Mouse (Mus musculus) hindbrain, postnatal 0 days (tissue): ENCODE measurements around the gene Hipk3. TPM values are rescaled to one million over a fixed set of nuclear protein-coding genes. Genes with fewer than 3 reads are reported as not detected.

Experiments
- ATAC-seq: fragments of 200-750 bp; cut with Nextera tagmentation; 2 replicates; pipeline ENCODE4 v1.8.0; 2017; ENCODE audit warnings: mild to moderate bottlenecking, moderate TSS enrichment, moderate library complexity
- DNase-seq: peaks from one replicate; pipeline ENCODE4 v3.0.0-alpha.2; 2015; ENCODE audit warnings: low spot score
- H3K27ac ChIP-seq: fragments of 300-500 bp; sonication (generic); 2 replicates; pipeline ENCODE4 v1.5.1; 2014; ENCODE audit warnings: mild to moderate bottlenecking
- H3K27me3 ChIP-seq: fragments of 300-500 bp; sonication (generic); 2 replicates; pipeline ENCODE4 v1.6.1; 2014; ENCODE audit warnings: low read length, mixed read lengths; ENCODE audit not compliant: insufficient read depth
- H3K36me3 ChIP-seq: fragments of 300-500 bp; sonication (generic); 2 replicates; pipeline ENCODE4 v1.6.1; 2014; ENCODE audit warnings: low read length, mixed read lengths; ENCODE audit not compliant: insufficient read depth
- H3K4me1 ChIP-seq: fragments of 300-500 bp; sonication (generic); 2 replicates; pipeline ENCODE4 v1.6.1; 2014; ENCODE audit warnings: antibody characterized with exemption, low read length, mixed read lengths; ENCODE audit not compliant: insufficient read depth
- H3K4me2 ChIP-seq: fragments of 300-500 bp; sonication (generic); 2 replicates; pipeline ENCODE4 v1.6.1; 2014; ENCODE audit warnings: low read depth, mild to moderate bottlenecking, low read length, moderate library complexity, mixed read lengths
- H3K4me3 ChIP-seq: fragments of 300-500 bp; sonication (generic); 2 replicates; pipeline ENCODE4 v1.5.1; 2014; ENCODE audit warnings: low read length
- H3K9ac ChIP-seq: fragments of 300-500 bp; sonication (generic); replicated peaks from 2 replicates; pipeline ENCODE4 v1.6.1; 2014; ENCODE audit warnings: mild to moderate bottlenecking, low read length, moderate library complexity, mixed read lengths
- H3K9me3 ChIP-seq: fragments of 300-500 bp; sonication (generic); 2 replicates; pipeline ENCODE4 v1.6.1; 2016; ENCODE audit warnings: low read length, mixed read lengths
- CTCF ChIP-seq: IDR thresholded peaks from 2 replicates; pipeline ENCODE4 v1.5.1; 2016; ENCODE audit warnings: antibody characterized with exemption, control low read depth, low read depth
- WGBS: fragments of 180-500 bp; shearing (Covaris S2); extraction: QIAGEN DNeasy Blood & Tissue Kit; methylation state at CpG from one replicate; pipeline ENCODE4 v1.1.7; 2014; 5-methylcytosine and 5-hydroxymethylcytosine counted together
- polyA plus RNA-seq: library from polyadenylated mRNA; unstranded; fragments of >200 nt; fragmentation: Nextera tagmentation; extraction: Ambion mirVana; gene quantifications from 2 replicates; pipeline ENCODE4 v1.2.1, GENCODE M21; 2015
- total RNA-seq: library from RNA; depleted of rRNA; stranded (reverse); fragments of >200 nt; gene quantifications from 2 replicates; pipeline ENCODE4 v1.2.3, GENCODE M21; 2014

Gene Hipk3
- total and polyA plus RNA-seq, 2 experiments from 2014 or later: 5.6 to 58.0 TPM

DNA sequence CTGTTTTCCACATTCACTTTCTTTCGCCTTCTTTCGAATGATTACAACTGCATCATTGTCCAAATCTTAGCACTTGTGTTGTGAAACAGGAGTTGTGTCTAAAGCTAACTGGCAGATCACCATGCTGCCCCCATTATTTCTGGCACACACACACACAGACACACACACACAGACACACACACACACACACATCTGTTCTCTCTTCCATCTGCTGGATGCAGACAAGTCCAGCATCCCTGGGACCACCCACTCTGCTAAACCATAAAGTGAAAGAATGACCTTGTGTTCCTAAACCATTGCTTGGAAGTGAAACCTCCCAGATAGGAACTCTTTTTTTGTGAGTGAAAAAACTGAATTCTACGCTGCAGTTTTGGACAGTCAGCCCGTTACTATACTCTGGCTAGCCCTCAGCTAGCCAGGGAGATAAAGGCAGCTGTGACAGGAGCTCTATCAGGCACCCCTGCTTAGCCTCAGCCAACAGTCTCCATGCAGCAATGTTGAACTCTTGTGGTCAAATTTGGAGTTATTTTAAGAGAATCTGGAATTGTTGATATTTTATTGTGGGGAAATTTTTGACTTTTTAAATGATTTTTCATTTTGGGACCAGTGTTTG, 101.4 kb downstream of the Hipk3 start:
- ATAC-seq (peak; percentile 57; the same call in 1 of the 2 replicates), DNase-seq (no peak)
- no peaks in the 10 kb centered on the region for H3K4me1 ChIP-seq
- 65% methylated on average over 4 of the region's 4 CpGs for WGBS
- H3K9me3 ChIP-seq: no peaks in the 10 kb centered on the region
- no peak overlapping the region for H3K4me3 ChIP-seq
- no peaks in the 10 kb centered on the region for H3K36me3 ChIP-seq
- no peak overlapping the region for H3K9ac ChIP-seq
- H3K4me2 ChIP-seq: no peak overlapping the region
- no peak overlapping the region for H3K27ac ChIP-seq
- no peak for TF ChIP-seq CTCF
- no peaks in the 10 kb centered on the region for H3K27me3 ChIP-seq

DNA sequence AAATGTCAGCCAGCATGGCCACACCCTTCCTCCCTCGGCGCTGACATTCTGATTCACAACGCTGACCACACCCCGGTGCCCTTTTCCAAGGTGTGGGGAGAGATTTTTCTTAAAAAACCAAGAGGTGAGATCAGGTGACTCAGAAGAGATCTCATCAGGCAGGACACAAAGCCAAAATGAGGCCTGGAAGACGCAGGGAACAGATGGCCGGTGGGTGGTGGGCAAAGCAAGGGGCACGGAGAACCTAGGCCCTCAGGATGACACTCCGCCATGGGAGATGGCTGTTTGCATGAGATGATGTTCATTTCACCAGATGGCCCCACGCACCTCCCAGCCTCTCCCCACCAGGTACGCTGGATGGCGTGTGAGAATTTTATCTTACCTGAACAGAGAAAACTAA, 105.0 kb downstream of the Hipk3 start:
- no peak for ATAC-seq
- H3K4me2 ChIP-seq: no peak overlapping the region
- DNase-seq: no peak
- H3K27ac ChIP-seq: no peak overlapping the region
- 82% methylated on average over 11 of the region's 11 CpGs for WGBS
- H3K9me3 ChIP-seq: no peaks in the 10 kb centered on the region
- H3K36me3 ChIP-seq: no peaks in the 10 kb centered on the region
- no peak for TF ChIP-seq CTCF
- H3K9ac ChIP-seq: no peak overlapping the region
- H3K27me3 ChIP-seq: no peaks in the 10 kb centered on the region
- no peaks in the 10 kb centered on the region for H3K4me1 ChIP-seq
- H3K4me3 ChIP-seq: no peak overlapping the region

DNA sequence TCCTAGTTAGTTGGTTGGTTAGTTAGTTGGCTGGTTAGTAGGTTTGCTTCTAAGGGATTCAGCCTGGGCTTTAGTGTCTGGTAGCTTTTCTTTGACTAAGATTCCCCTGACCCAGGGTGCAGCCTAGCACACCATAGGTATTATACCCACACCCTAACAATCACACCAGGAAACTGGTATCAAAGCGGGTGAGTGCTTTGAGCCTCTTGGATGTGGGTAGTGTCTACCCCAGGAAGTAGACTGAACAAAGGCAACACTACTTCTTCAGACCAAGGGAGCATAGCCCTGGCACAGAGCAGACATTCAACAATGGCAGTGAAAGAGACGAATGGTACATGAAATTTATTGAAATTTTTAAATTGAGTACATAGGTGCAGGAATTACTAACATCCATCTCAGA, 108.3 kb downstream of the Hipk3 start:
- H3K4me3 ChIP-seq: no peak overlapping the region
- H3K9ac ChIP-seq: no peak overlapping the region
- no peak for TF ChIP-seq CTCF
- DNase-seq (no peak), ATAC-seq (no peak)
- no peak overlapping the region for H3K4me2 ChIP-seq
- no peaks in the 10 kb centered on the region for H3K36me3 ChIP-seq
- no peaks in the 10 kb centered on the region for H3K27me3 ChIP-seq
- WGBS: 80% methylated on average over 2 of the region's 2 CpGs
- H3K9me3 ChIP-seq: no peaks in the 10 kb centered on the region
- H3K27ac ChIP-seq: no peak overlapping the region
- H3K4me1 ChIP-seq: no peaks in the 10 kb centered on the region

DNA sequence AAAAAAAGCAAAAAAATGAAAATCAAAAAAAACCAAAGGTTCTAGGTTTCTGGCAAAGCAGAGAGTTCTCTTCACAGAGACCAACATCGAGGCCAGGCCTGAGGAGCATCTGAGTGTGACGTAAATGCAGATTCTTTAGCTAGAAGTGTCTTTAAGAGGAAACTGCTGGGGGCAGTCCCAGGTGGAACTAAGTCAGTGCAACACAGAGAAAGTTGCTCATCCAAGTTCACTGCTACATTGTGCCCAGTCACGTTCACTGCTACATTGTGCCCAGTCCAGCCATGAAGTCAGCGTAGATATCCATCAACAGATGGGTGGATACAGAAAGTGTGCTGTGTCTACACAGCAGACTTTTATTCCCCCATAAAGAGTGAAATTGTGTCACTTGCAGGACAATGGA, 110.7 kb downstream of the Hipk3 start:
- no peak overlapping the region for H3K27ac ChIP-seq
- H3K4me2 ChIP-seq: no peak overlapping the region
- DNase-seq (no peak), ATAC-seq (no peak)
- H3K4me1 ChIP-seq: 0 out of 2 replicates have a peak, but pooled peaks cover 5% of the 10 kb centered on the region
- no peak for TF ChIP-seq CTCF
- no peaks in the 10 kb centered on the region for H3K27me3 ChIP-seq
- H3K4me3 ChIP-seq: no peak overlapping the region
- H3K9me3 ChIP-seq: no peaks in the 10 kb centered on the region
- H3K36me3 ChIP-seq: no peaks in the 10 kb centered on the region
- H3K9ac ChIP-seq: no peak overlapping the region
- 97% methylated on average over 4 of the region's 4 CpGs for WGBS

DNA sequence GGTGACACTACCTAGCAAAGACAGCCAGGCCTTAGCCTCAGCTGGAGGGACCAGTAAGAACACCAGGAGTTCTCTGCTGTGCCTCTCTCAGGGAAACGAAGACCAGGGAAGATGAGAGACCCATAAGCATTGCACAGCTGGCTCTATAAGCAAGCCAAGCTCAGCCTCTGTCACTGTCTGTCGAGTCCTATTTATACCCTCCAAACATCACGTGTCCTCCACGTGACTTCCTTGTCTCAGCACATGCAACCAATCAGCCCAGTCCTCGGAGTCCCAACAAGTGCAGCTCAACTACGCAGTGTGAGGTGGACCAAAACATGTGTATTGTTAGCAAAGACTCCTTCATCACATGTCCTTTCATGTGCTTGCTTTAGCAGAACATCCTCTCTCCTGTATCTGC, 111.4 kb downstream of the Hipk3 start:
- no peak for DNase-seq
- Histone ChIP-seq H3K36me3 (no peaks in the 10 kb centered on the region), H3K27me3 (no peaks in the 10 kb centered on the region), H3K4me2 (no peak overlapping the region), H3K4me3 (no peak overlapping the region), H3K4me1 (0 out of 2 replicates have a peak, but pooled peaks cover 5% of the 10 kb centered on the region), H3K27ac (no peak overlapping the region), H3K9ac (no peak overlapping the region), H3K9me3 (no peaks in the 10 kb centered on the region)
- ATAC-seq: no peak
- 85% methylated on average over 6 of the region's 6 CpGs for WGBS
- TF ChIP-seq CTCF: no peak

DNA sequence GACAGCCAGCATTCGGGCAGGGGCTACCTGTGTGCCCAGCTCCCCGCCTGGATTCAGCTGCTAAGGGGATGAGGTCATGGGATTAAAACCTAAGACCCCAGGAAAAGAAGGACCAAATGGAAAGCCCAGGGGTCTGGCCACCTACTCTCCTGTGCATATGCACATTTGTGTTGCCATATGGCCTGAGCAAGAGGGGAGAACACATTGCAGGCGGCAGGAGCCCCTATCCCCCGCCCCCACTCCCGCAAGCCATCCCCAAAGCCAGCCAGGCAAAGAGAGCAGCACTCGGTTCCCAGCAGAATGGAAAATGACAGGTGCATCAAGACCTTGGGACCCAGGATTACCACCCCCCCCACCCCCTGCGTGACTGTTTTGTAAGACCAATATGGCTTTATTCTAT, 114.9 kb downstream of the Hipk3 start:
- Histone ChIP-seq H3K4me3 (no peak overlapping the region), H3K27me3 (no peaks in the 10 kb centered on the region), H3K36me3 (no peaks in the 10 kb centered on the region), H3K4me2 (0 out of 2 replicates have a peak overlapping the region, but pooled peaks have one; percentile 14), H3K27ac (peak overlapping the region; percentile 62; the same call in 1 of the 2 replicates), H3K9me3 (no peaks in the 10 kb centered on the region), H3K9ac (no peak overlapping the region), H3K4me1 (0 out of 2 replicates have a peak, but pooled peaks cover 5% of the 10 kb centered on the region)
- ATAC-seq (peak; percentile 60; the same call in 1 of the 2 replicates), DNase-seq (peak; percentile 32)
- WGBS: 20% methylated on average over 7 of the region's 7 CpGs
- no peak for TF ChIP-seq CTCF

DNA sequence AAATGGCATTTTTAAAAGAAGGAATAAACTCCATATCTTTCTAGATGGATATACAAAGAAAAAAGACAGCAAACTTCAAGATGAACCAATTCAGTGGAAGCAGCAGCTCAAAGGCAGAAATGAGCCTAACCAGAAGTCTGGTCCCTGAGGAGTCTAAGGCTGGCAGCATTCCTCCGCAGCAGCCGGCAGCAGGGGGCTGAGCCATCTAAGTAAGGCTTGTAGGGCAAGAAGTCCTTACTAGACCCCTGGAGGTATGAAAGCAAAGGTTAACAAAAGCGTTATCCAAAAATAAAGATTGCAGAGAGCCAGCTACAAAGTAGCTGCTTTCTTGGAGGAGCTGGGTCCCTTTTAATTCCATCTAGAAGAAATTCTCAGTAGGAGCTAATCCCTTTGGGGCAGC, 115.5 kb downstream of the Hipk3 start:
- DNase-seq: no peak
- TF ChIP-seq CTCF: no peak
- H3K27ac ChIP-seq: peak overlapping the region; percentile 62; the same call in 1 of the 2 replicates

More for the DNA sequence above, 115.5 kb downstream of the Hipk3 start:
- Histone ChIP-seq H3K4me2 (no peak overlapping the region), H3K9ac (no peak overlapping the region), H3K36me3 (no peaks in the 10 kb centered on the region), H3K27me3 (no peaks in the 10 kb centered on the region), H3K4me1 (0 out of 2 replicates have a peak, but pooled peaks cover 5% of the 10 kb centered on the region), H3K4me3 (no peak overlapping the region), H3K9me3 (no peaks in the 10 kb centered on the region)
- no peak for ATAC-seq
- WGBS: 9% methylated on average over 3 of the region's 3 CpGs
